Mouse (Mus musculus): ENCODE results near the gene Jkamp. TPM values are rescaled to one million over a fixed set of nuclear protein-coding genes. Genes with fewer than 3 reads are reported as not detected.
A peak's percentile ranks its signal among the peaks of the same experiment; 100 is the strongest.

Jkamp gene
- total RNA-seq, 1 experiment, result 33.2 TPM

GRCm38 (mm10) chr12:72070327-72071269, 14.8 kb upstream of the Jkamp start, which contains the start of gene Gpr135:
Gene Gpr135, minus strand, starts transcription at chr12:72071125.
- Histone ChIP-seq H3K27ac (ENCODE audit: insufficient read depth, low read depth, low read length, poor library complexity, severe bottlenecking) (no peak within 1 kb of the TSS), H3K4me3 (ENCODE audit: insufficient read depth in 1 of 2, low read depth in 1 of 2, low read length in 2 of 2, poor library complexity in 1 of 2, severe bottlenecking in 1 of 2) (peak within 1 kb of the TSS; percentile 77 to 78), H3K9ac (ENCODE audit: insufficient read depth, low read depth, low read length, poor library complexity, severe bottlenecking) (peak within 1 kb of the TSS; percentile 71), H3K9me3 (ENCODE audit: control insufficient read depth, insufficient read depth, low read depth, low read length) (no peaks in the 10 kb centered on the region), H3K36me3 (ENCODE audit: control insufficient read depth, insufficient read depth, low read length, poor library complexity, severe bottlenecking) (no peaks in the 10 kb centered on the region), H3K4me1 (ENCODE audit: control insufficient read depth in 2 of 2, insufficient read depth in 2 of 2, low read length in 2 of 2, poor library complexity in 1 of 2) (no peaks in the 10 kb centered on the region)
- TF ChIP-seq CHD2 (IDR thresholded peaks at IDR 0.05; ENCODE audit: low read depth, low read length) (no peak), MAFK (IDR thresholded peaks at IDR 0.05; ENCODE audit: insufficient read depth, low read depth, low read length) (no peak), ZC3H11A (IDR thresholded peaks at IDR 0.05; ENCODE audit: borderline replicate concordance, low read depth, low read length) (no peak), ZNF384 (IDR thresholded peaks at IDR 0.05; ENCODE audit: low read depth, low read length) (no peak), HCFC1 (IDR thresholded peaks at IDR 0.05; ENCODE audit: borderline replicate concordance, insufficient read depth, low read length) (0 out of 2 replicates have a peak, but pooled peaks have one; percentile 45)
- in situ Hi-C loops (cut with MboI; ENCODE audit: low sequenced_read_pairs in 2 of 2, unreplicated experiment in 2 of 2), result no loop called here
- peak; percentile 71 for DNase-seq (ENCODE audit: low read depth, low spot score)

GRCm38 (mm10) chr12:72078248-72078647, 7.1 kb upstream of the Jkamp start:
- H3K4me3 ChIP-seq (ENCODE audit: insufficient read depth in 1 of 2, low read depth in 1 of 2, low read length in 2 of 2, poor library complexity in 1 of 2, severe bottlenecking in 1 of 2), result no peak overlapping the region
- H3K4me1 ChIP-seq (ENCODE audit: control insufficient read depth in 2 of 2, insufficient read depth in 2 of 2, low read length in 2 of 2, poor library complexity in 1 of 2), result peaks cover 1 to 5% of the 10 kb centered on the region in 2 experiments; a peak in 1 of 4 replicates
- no peaks in the 10 kb centered on the region for H3K36me3 ChIP-seq (ENCODE audit: control insufficient read depth, insufficient read depth, low read length, poor library complexity, severe bottlenecking)
- TF ChIP-seq HCFC1 (IDR thresholded peaks at IDR 0.05; ENCODE audit: borderline replicate concordance, insufficient read depth, low read length) (no peak), ZNF384 (IDR thresholded peaks at IDR 0.05; ENCODE audit: low read depth, low read length) (no peak), CHD2 (IDR thresholded peaks at IDR 0.05; ENCODE audit: low read depth, low read length) (no peak), ZC3H11A (IDR thresholded peaks at IDR 0.05; ENCODE audit: borderline replicate concordance, low read depth, low read length) (no peak), MAFK (IDR thresholded peaks at IDR 0.05; ENCODE audit: insufficient read depth, low read depth, low read length) (no peak)
- in situ Hi-C loops (cut with MboI; ENCODE audit: low sequenced_read_pairs in 2 of 2, unreplicated experiment in 2 of 2), result no loop called here
- no peak overlapping the region for H3K27ac ChIP-seq (ENCODE audit: insufficient read depth, low read depth, low read length, poor library complexity, severe bottlenecking)
- DNase-seq (ENCODE audit: low read depth, low spot score), result no peak
- H3K9ac ChIP-seq (ENCODE audit: insufficient read depth, low read depth, low read length, poor library complexity, severe bottlenecking), result no peak overlapping the region
- H3K9me3 ChIP-seq (ENCODE audit: control insufficient read depth, insufficient read depth, low read depth, low read length), result no peaks in the 10 kb centered on the region

- peak; percentile 73 for TF ChIP-seq MAFK (IDR thresholded peaks at IDR 0.05; ENCODE audit: insufficient read depth, low read depth, low read length)
- no peak for TF ChIP-seq ZNF384 (IDR thresholded peaks at IDR 0.05; ENCODE audit: low read depth, low read length)
- no peak for TF ChIP-seq ZC3H11A (IDR thresholded peaks at IDR 0.05; ENCODE audit: borderline replicate concordance, low read depth, low read length)
- no peak for TF ChIP-seq CHD2 (IDR thresholded peaks at IDR 0.05; ENCODE audit: low read depth, low read length)
- TF ChIP-seq HCFC1 (IDR thresholded peaks at IDR 0.05; ENCODE audit: borderline replicate concordance, insufficient read depth, low read length), result no peak
- in situ Hi-C loops (cut with MboI; ENCODE audit: low sequenced_read_pairs in 2 of 2, unreplicated experiment in 2 of 2), result no loop called here
Observed at GRCm38 (mm10) chr12:72081961-72082360, 3.4 kb upstream of the Jkamp start.

GRCm38 (mm10) chr12:72082370-72082769, 3.0 kb upstream of the Jkamp start:
- no peak for TF ChIP-seq ZC3H11A (IDR thresholded peaks at IDR 0.05; ENCODE audit: borderline replicate concordance, low read depth, low read length)
- TF ChIP-seq ZNF384 (IDR thresholded peaks at IDR 0.05; ENCODE audit: low read depth, low read length), result no peak
- no peak for TF ChIP-seq CHD2 (IDR thresholded peaks at IDR 0.05; ENCODE audit: low read depth, low read length)
- no peak for TF ChIP-seq HCFC1 (IDR thresholded peaks at IDR 0.05; ENCODE audit: borderline replicate concordance, insufficient read depth, low read length)
- no peak for TF ChIP-seq MAFK (IDR thresholded peaks at IDR 0.05; ENCODE audit: insufficient read depth, low read depth, low read length)
- peaks cover 3 to 5% of the 10 kb centered on the region in 2 experiments; a peak in 1 of 4 replicates for H3K4me1 ChIP-seq (ENCODE audit: control insufficient read depth in 2 of 2, insufficient read depth in 2 of 2, low read length in 2 of 2, poor library complexity in 1 of 2)
- peak overlapping the region; percentile 41; the same call in 1 of the 2 replicates for H3K9ac ChIP-seq (ENCODE audit: insufficient read depth, low read depth, low read length, poor library complexity, severe bottlenecking)
- DNase-seq (ENCODE audit: low read depth, low spot score), result no peak
- in situ Hi-C loops (cut with MboI; ENCODE audit: low sequenced_read_pairs in 2 of 2, unreplicated experiment in 2 of 2), result no loop called here
- H3K36me3 ChIP-seq (ENCODE audit: control insufficient read depth, insufficient read depth, low read length, poor library complexity, severe bottlenecking), result no peaks in the 10 kb centered on the region
- peak overlapping the region; percentile 64 for H3K27ac ChIP-seq (ENCODE audit: insufficient read depth, low read depth, low read length, poor library complexity, severe bottlenecking)
- no peaks in the 10 kb centered on the region for H3K9me3 ChIP-seq (ENCODE audit: control insufficient read depth, insufficient read depth, low read depth, low read length)
- peak overlapping the region; percentile 18 to 44; a peak in 3 of 4 replicates for H3K4me3 ChIP-seq (ENCODE audit: insufficient read depth in 1 of 2, low read depth in 1 of 2, low read length in 2 of 2, poor library complexity in 1 of 2, severe bottlenecking in 1 of 2)

More at GRCm38 (mm10) chr12:72081961-72082360, 3.4 kb upstream of the Jkamp start:
- Histone ChIP-seq H3K36me3 (ENCODE audit: control insufficient read depth, insufficient read depth, low read length, poor library complexity, severe bottlenecking) (no peaks in the 10 kb centered on the region), H3K9me3 (ENCODE audit: control insufficient read depth, insufficient read depth, low read depth, low read length) (no peaks in the 10 kb centered on the region), H3K27ac (ENCODE audit: insufficient read depth, low read depth, low read length, poor library complexity, severe bottlenecking) (peak overlapping the region; percentile 64; the same call in 1 of the 2 replicates), H3K4me1 (ENCODE audit: control insufficient read depth in 2 of 2, insufficient read depth in 2 of 2, low read length in 2 of 2, poor library complexity in 1 of 2) (peaks cover 3 to 5% of the 10 kb centered on the region in 2 experiments; a peak in 1 of 4 replicates), H3K9ac (ENCODE audit: insufficient read depth, low read depth, low read length, poor library complexity, severe bottlenecking) (peak overlapping the region; percentile 41; the same call in 1 of the 2 replicates), H3K4me3 (ENCODE audit: insufficient read depth in 1 of 2, low read depth in 1 of 2, low read length in 2 of 2, poor library complexity in 1 of 2, severe bottlenecking in 1 of 2) (peak overlapping the region; percentile 18 to 44; a peak in 2 of 4 replicates)
- DNase-seq (ENCODE audit: low read depth, low spot score), result no peak
